Mouse (Mus musculus): ENCODE data around the gene Gm9857. TPM values are rescaled to one million over a fixed set of nuclear protein-coding genes. Genes with fewer than 3 reads are reported as not detected.

The Gm9857 gene
- polyA plus RNA-seq, 1 experiment from 2014 or later, result not detected

DNA sequence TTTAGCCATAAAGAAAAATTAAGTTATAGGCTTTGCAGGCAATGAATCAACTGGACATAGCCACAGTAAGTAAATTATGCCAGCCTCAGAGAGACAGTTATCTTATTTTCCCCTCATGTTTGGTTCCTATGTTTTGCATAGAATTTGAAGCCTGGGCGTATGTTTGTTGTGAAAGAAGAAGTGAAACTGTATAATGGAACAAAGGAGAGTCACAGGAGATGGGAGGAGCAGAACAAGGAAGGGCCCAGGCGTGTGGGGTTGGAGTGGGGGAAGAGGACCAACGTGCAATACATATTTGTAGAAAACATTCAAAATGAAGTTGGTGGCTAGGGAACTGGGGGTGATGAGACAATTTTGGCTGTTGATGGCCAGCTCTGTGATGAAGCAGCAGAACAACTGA lies 40.1 kb downstream of the Gm9857 start:
- 0 out of 2 replicates have a peak, but pooled peaks cover 3% of the 10 kb centered on the region for H3K9me3 ChIP-seq (replicated peaks; ENCODE audit: control insufficient read depth, low read length)
- ATAC-seq (no peak), DNase-seq (ENCODE audit: low spot score) (no peak)
- H3K4me2 ChIP-seq (ENCODE audit: low read length), result no peak overlapping the region
- H3K27ac ChIP-seq (ENCODE audit: low read depth, low read length), result no peak overlapping the region
- H3K9ac ChIP-seq (ENCODE audit: low read length), result no peak overlapping the region
- H3K4me1 ChIP-seq (ENCODE audit: control insufficient read depth, insufficient read depth, low read length), result no peaks in the 10 kb centered on the region
- H3K4me3 ChIP-seq (ENCODE audit: low read depth, low read length), result no peak overlapping the region
- H3K27me3 ChIP-seq (replicated peaks; ENCODE audit: control insufficient read depth, insufficient read depth, low read length), result no peaks in the 10 kb centered on the region
- WGBS, result 84% methylated on average over 3 of the region's 3 CpGs
- peaks cover 35% of the 10 kb centered on the region for H3K36me3 ChIP-seq (ENCODE audit: control insufficient read depth, insufficient read depth, low read length)

- no peak for DNase-seq (ENCODE audit: low spot score)
- Histone ChIP-seq H3K9ac (ENCODE audit: low read length) (no peak overlapping the region), H3K27me3 (replicated peaks; ENCODE audit: control insufficient read depth, insufficient read depth, low read length) (no peaks in the 10 kb centered on the region), H3K9me3 (replicated peaks; ENCODE audit: control insufficient read depth, low read length) (0 out of 2 replicates have a peak, but pooled peaks cover 3% of the 10 kb centered on the region), H3K27ac (ENCODE audit: low read depth, low read length) (no peak overlapping the region), H3K4me1 (ENCODE audit: control insufficient read depth, insufficient read depth, low read length) (no peaks in the 10 kb centered on the region), H3K36me3 (ENCODE audit: control insufficient read depth, insufficient read depth, low read length) (peaks cover 20% of the 10 kb centered on the region), H3K4me2 (ENCODE audit: low read length) (no peak overlapping the region), H3K4me3 (ENCODE audit: low read depth, low read length) (no peak overlapping the region)
- WGBS, result 94% methylated on average over 4 of the region's 4 CpGs
- no peak for ATAC-seq
Measured at GRCm38 (mm10) chr3:108898640-108899039, 41.6 kb downstream of the Gm9857 start.

GRCm38 (mm10) chr3:108892914-108893313 lies 47.3 kb downstream of the Gm9857 start:
- Histone ChIP-seq H3K4me1 (ENCODE audit: control insufficient read depth, insufficient read depth, low read length) (no peaks in the 10 kb centered on the region), H3K4me2 (ENCODE audit: low read length) (no peak overlapping the region), H3K9ac (ENCODE audit: low read length) (no peak overlapping the region), H3K27ac (ENCODE audit: low read depth, low read length) (no peak overlapping the region), H3K36me3 (ENCODE audit: control insufficient read depth, insufficient read depth, low read length) (no peaks in the 10 kb centered on the region), H3K27me3 (replicated peaks; ENCODE audit: control insufficient read depth, insufficient read depth, low read length) (no peaks in the 10 kb centered on the region), H3K9me3 (replicated peaks; ENCODE audit: control insufficient read depth, low read length) (no peaks in the 10 kb centered on the region), H3K4me3 (ENCODE audit: low read depth, low read length) (no peak overlapping the region)
- 79% methylated on average over 4 of the region's 4 CpGs for WGBS
- no peak for ATAC-seq
- no peak for DNase-seq (ENCODE audit: low spot score)

GRCm38 (mm10) chr3:108892080-108892479 lies 48.2 kb downstream of the Gm9857 start:
- DNase-seq (ENCODE audit: low spot score), result no peak
- Histone ChIP-seq H3K27me3 (replicated peaks; ENCODE audit: control insufficient read depth, insufficient read depth, low read length) (no peaks in the 10 kb centered on the region), H3K9me3 (replicated peaks; ENCODE audit: control insufficient read depth, low read length) (no peaks in the 10 kb centered on the region), H3K36me3 (ENCODE audit: control insufficient read depth, insufficient read depth, low read length) (no peaks in the 10 kb centered on the region), H3K4me3 (ENCODE audit: low read depth, low read length) (no peak overlapping the region), H3K4me2 (ENCODE audit: low read length) (no peak overlapping the region), H3K27ac (ENCODE audit: low read depth, low read length) (no peak overlapping the region), H3K4me1 (ENCODE audit: control insufficient read depth, insufficient read depth, low read length) (no peaks in the 10 kb centered on the region), H3K9ac (ENCODE audit: low read length) (no peak overlapping the region)
- ATAC-seq, result no peak
- 84% methylated on average over 1 of the region's 1 CpGs for WGBS

Other genes with a start within 250 kb of the Gm9857 start
- 37.2 and 44.8 TPM in 2 replicates for gene Gpsm2, start 218.1 kb downstream of the Gm9857 start, polyA plus RNA-seq (2014; fragmentation: Nextera tagmentation; extraction: Ambion mirVana)
- gene Aknad1, start 200.8 kb downstream of the Gm9857 start, polyA plus RNA-seq (2014; fragmentation: Nextera tagmentation; extraction: Ambion mirVana), result not detected in 2 replicates
- gene Stxbp3, start 99.9 kb downstream of the Gm9857 start, polyA plus RNA-seq (2014; fragmentation: Nextera tagmentation; extraction: Ambion mirVana), result 13.8 and 14.0 TPM in 2 replicates
- 0.07 TPM in 1 of 2 replicates, not detected in the other for gene Fndc7, start 50.4 kb downstream of the Gm9857 start, polyA plus RNA-seq (2014; fragmentation: Nextera tagmentation; extraction: Ambion mirVana)
- 33.9 and 42.6 TPM in 2 replicates for gene Prpf38b, start 28.7 kb downstream of the Gm9857 start, polyA plus RNA-seq (2014; fragmentation: Nextera tagmentation; extraction: Ambion mirVana)
- 1.2 and 1.8 TPM in 2 replicates for gene Henmt1, start 572 bp downstream of the Gm9857 start, polyA plus RNA-seq (2014; fragmentation: Nextera tagmentation; extraction: Ambion mirVana)
- gene Fam102b, start 87.2 kb upstream of the Gm9857 start, polyA plus RNA-seq (2014; fragmentation: Nextera tagmentation; extraction: Ambion mirVana), result 11.1 and 11.6 TPM in 2 replicates
- not detected in 2 replicates for gene Slc25a54, start 140.0 kb upstream of the Gm9857 start, polyA plus RNA-seq (2014; fragmentation: Nextera tagmentation; extraction: Ambion mirVana)
- 4.7 and 5.0 TPM in 2 replicates for gene Slc25a24, start 182.7 kb upstream of the Gm9857 start, polyA plus RNA-seq (2014; fragmentation: Nextera tagmentation; extraction: Ambion mirVana)